Mouse (Mus musculus) bone marrow macrophage, adult 2 months (primary cell): ENCODE measurements around the gene 2810408A11Rik. TPM values are rescaled to one million over a fixed set of nuclear protein-coding genes. Genes with fewer than 3 reads are reported as not detected.

Experiments used
- H3K27ac ChIP-seq: 2 replicates; pipeline ENCODE4 v1.5.1; 2012; ENCODE audit warnings: low read depth, low read length; ENCODE audit not compliant: insufficient read depth
- H3K4me1 ChIP-seq: 2 replicates; pipeline ENCODE4 v1.6.1; 2012; ENCODE audit warnings: low read length; ENCODE audit not compliant: control insufficient read depth, insufficient read depth
- H3K4me3 ChIP-seq: 2 replicates; pipeline ENCODE4 v1.5.1; 2012; ENCODE audit warnings: mild to moderate bottlenecking, low read length, moderate library complexity; ENCODE audit not compliant: insufficient read depth
- CTCF ChIP-seq: IDR thresholded peaks from 2 replicates; pipeline ENCODE4 v1.5.1; 2012; ENCODE audit warnings: low read depth, mild to moderate bottlenecking, low read length, moderate library complexity
- POLR2A ChIP-seq: IDR thresholded peaks from 2 replicates; pipeline ENCODE4 v1.6.1; 2012; ENCODE audit warnings: mild to moderate bottlenecking, low read depth, low read length, borderline replicate concordance
- polyA plus RNA-seq: library from polyadenylated mRNA; stranded (reverse); fragments of >200 nt; gene quantifications from 2 replicates; pipeline ENCODE4 v1.2.4, GENCODE M21; 2012; ENCODE audit not compliant: missing spikeins, insufficient read depth, insufficient read length

2810408A11Rik gene
- polyA plus RNA-seq, 1 experiment = not detected

DNA sequence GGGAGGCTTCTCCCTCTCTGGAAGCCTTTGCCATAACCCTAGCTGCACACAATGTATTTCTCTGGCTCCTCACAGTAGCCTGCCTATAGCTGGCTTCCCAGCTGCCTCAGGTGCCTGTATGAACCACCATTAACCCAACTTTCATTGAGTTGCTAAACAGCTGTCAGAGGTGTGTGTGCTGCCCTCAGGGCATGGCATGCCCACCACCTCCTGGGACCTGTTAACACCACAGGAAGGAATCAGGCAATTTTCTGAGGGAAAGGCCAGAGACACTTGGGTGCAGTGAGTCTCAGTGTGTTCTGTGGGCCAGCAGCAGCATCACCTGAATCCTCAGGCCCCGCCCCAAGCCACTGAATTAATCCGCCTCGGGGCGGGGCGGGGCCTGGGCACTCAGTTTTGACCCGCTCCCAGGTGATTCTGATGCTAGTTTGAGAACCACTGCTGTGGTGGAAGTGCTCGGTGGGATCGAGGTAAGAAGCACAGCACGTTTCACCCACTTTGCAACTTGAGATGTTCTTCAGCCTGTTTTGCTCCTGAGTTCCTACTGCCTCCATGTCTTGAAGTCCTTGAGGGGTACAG is 37.7 kb upstream of the 2810408A11Rik start:
- no peak overlapping the region for H3K27ac ChIP-seq
- no peaks in the 10 kb centered on the region for H3K4me1 ChIP-seq
- H3K4me3 ChIP-seq = no peak overlapping the region
- TF ChIP-seq CTCF (no peak), POLR2A (no peak)

DNA sequence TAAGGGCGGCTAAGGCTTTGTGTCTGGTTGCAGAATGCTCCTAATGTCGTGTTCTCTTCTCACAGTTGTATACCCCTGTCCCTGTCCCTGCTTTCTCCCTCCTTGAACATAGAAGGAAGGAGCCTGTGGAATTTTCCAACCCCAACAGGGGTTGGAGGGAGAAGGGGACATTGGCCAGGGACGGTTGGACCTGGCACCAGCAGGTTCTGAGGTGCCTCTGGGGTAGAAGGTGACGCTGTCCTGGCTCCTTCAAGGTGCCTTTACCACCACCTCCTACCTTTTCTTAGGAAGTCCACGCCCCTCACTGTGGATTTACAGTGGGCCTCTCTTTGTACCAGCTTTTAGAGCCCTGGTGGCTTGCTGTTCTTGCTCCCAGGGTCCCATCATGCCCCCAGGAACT is 37.0 kb upstream of the 2810408A11Rik start:
- TF ChIP-seq POLR2A = no peak
- no peak for TF ChIP-seq CTCF
- Histone ChIP-seq H3K4me3 (no peak overlapping the region), H3K4me1 (no peaks in the 10 kb centered on the region), H3K27ac (no peak overlapping the region)

DNA sequence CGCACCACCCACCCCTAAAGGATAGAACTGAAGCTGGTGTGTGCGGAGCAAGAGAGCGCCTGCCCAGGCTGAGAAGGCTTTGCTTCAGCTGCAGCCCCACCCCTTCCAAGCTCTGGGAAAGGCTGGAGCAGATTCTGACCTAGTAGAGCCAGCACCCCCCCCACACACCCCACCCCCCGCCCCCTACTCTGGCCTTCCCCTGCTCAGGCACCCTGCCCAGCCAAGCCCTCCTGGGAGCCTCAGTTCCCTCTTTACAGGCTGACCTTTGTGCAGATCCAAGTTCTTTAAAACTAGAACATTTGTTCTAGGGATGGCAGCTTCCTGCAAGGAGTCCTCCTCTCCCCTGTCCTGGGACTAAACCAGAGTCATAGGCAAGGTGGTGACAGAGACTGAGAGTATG is 36.6 kb upstream of the 2810408A11Rik start:
- TF ChIP-seq POLR2A = no peak
- no peak for TF ChIP-seq CTCF

DNA sequence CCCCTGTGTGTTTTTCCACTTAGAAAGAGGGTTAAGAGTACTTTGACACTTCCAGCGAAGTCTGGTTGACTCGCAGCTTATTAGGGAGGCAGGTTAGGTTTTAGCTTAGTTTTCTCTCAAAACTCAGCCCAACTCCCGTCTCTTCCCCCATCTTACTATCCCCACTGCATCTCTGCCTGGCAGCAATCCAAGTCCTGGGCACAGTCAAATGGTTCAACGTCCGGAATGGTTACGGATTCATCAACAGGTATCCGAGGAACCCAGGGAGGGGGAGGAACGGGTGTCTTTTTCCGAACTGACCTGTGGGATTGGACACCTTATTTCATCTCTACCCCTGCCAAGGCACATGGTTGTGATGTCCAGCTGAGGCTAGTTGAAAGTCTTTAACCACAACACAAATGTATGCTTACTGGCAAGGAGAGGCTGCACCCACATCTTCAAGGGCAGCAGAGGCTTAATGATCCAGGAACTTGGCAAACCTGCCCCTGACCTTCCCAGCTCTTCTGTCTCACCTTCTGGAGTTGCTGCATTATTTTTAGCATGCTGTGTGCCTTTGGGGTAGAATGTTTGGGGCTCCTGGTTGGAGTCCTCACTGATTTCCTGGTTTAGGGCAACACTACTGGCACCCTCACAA is 36.0 kb upstream of the 2810408A11Rik start:
- peaks cover 5% of the 10 kb centered on the region for H3K4me1 ChIP-seq
- TF ChIP-seq POLR2A (no peak), CTCF (no peak)
- no peak overlapping the region for H3K27ac ChIP-seq
- H3K4me3 ChIP-seq = no peak overlapping the region

More for the DNA sequence above, 36.6 kb upstream of the 2810408A11Rik start:
- Histone ChIP-seq H3K4me1 (no peaks in the 10 kb centered on the region), H3K4me3 (no peak overlapping the region), H3K27ac (no peak overlapping the region)

DNA sequence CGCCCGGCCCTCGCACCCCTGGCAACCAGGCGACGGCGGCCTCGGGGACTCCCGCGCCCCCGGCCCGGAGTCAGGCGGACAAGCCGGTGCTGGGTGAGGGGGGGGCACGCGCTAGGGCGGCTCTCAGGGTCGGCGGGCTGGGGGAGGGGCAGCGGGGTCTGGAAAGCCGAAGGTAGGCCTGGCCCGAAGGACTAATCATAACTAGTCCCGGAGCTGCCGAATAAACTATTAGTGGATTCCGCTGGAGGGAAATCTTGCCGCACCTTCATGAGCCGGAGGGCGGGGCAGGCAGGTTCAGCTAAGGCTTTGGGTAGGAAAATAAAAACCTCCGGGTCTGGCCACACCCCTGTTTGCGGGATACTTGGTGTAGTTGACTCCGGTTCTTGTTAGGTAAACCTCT is 35.4 kb upstream of the 2810408A11Rik start:
- H3K4me1 ChIP-seq = peaks cover 10% of the 10 kb centered on the region
- H3K27ac ChIP-seq = no peak overlapping the region
- TF ChIP-seq CTCF = no peak
- TF ChIP-seq POLR2A = no peak
- peak overlapping the region; percentile 30; the same call in 1 of the 2 replicates for H3K4me3 ChIP-seq

DNA sequence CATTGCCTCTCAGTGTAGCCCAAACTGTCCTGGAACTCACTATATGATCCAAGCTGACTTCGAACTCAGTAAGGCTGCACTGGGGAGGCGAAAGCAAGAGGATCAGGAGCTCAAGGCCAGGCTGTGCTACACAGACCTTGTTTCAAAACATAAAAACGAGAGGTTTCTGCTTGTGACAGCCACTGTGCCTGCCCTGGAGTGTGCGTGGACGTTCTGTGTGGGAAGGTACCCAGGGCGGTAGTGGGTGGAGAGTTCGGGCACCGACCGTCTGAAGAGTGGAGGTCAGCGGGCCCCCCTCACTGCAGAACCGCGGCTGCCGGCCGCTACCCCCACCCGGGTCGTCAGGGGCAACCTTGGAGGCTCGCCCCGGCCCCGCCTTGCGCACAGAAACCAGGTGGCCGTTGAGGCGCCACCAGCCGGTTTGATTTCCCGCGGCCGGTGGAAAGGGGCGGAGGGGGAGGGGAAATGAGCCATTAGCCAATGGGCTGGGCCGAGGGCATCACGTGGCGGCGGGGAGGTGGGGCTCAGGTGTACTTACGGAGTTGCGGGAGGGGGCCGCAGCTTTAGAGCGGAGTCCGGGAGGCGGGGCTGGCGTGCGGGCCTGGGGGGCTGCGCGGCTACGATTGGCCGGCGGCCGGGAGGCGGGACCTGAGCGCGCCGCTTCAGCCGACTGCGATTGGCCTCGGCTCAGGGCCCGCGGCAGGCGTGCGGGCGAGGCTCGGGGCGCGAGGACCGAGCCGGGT is 34.5 kb upstream of the 2810408A11Rik start, which contains the start of gene Ybx2:
Ybx2 (plus strand) TSS at position 660 of the 743 bp plus-strand sequence.
- Histone ChIP-seq H3K4me1 (peaks cover 12% of the 10 kb centered on the region), H3K27ac (no peak within 1 kb of the TSS)
- no peak for TF ChIP-seq POLR2A
- no peak for TF ChIP-seq CTCF

DNA sequence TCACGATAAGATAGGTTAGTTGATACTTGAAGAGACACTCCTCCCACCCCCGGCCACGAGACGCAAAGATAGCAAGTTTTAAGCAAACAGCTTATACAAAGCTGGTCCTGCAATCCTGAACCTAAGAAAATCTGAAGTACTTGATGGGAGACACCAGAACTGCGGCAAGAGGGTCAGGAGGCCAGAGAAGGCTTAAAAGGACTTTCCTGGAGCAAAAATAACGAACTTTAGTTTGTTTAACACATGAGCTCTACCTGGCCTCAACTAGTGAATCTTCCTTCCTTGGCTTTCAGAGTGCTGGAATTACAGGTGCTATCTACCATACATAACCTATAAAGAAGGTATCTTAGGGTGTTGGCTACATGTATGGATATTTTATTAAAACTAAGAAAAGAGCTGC is 33.9 kb upstream of the 2810408A11Rik start:
- peaks cover 12% of the 10 kb centered on the region for H3K4me1 ChIP-seq
- H3K4me3 ChIP-seq = no peak overlapping the region
- TF ChIP-seq CTCF (no peak), POLR2A (no peak)
- H3K27ac ChIP-seq = no peak overlapping the region

More for the DNA sequence above, 34.5 kb upstream of the 2810408A11Rik start, which contains the start of gene Ybx2:
- H3K4me3 ChIP-seq = peak within 1 kb of the TSS; percentile 30

DNA sequence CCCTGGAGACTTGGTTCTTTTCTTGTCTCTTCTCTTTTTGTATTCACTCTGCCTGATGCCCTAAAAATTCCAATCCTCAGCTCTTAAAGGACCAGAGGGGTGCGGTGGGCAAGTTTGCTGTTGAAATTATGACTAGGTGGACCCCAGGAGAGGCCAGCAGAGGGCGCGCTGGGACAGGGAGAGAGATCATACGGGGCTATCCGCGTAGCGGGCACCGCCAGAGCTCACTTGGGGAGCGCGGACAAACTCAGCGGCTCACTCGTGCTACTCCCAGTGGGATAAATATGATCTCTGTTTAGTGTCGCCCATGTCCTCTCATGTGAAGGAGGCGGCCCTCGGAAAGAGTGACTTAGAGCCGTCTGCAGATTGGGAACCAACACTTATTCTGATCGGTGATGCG is 33.4 kb upstream of the 2810408A11Rik start:
- H3K4me3 ChIP-seq = peak overlapping the region; percentile 23; the same call in 1 of the 2 replicates
- TF ChIP-seq CTCF (peak; percentile 78), POLR2A (no peak)
- peaks cover 12% of the 10 kb centered on the region for H3K4me1 ChIP-seq
- H3K27ac ChIP-seq = no peak overlapping the region

DNA sequence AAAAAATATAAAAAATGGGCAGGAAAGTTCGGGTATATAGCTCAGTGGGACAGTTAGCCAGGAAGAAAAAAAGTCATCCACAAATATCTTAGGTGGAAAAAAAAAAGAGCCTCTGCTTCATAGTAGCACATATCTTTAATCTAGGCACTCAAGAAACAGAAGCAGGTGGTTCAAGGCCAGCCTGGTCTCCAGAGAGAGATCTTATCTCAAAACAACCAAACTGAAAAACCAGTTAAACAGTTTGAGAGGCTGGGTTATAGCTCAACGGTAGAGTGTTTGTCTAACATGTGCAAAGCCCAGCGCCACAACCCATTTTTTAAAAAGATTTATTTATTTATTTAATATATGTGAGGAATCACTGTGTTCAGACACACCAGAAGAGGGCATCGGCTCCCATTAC is 32.3 kb upstream of the 2810408A11Rik start:
- H3K4me1 ChIP-seq = peaks cover 12% of the 10 kb centered on the region
- TF ChIP-seq CTCF (no peak), POLR2A (no peak)
- no peak overlapping the region for H3K4me3 ChIP-seq
- H3K27ac ChIP-seq = no peak overlapping the region

DNA sequence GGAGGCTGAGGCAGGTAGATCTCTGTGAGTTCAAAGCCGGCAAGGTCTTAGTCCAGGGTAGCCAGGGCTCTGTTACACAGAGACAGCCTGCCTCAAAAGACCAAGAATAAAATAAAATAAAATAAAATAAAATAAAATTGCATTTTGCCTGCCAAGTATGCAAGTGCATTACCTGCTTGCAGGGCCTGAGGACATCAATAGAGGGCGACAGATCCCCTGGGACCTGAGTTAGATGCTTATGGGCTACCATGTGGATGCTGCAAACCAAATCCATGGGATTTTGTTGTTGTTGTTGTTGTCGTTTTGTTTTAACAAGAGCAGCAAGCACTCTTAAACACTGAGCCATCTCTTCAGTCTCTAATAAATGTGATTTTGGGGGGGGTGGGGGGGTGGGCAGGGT is 31.5 kb upstream of the 2810408A11Rik start:
- H3K27ac ChIP-seq = no peak overlapping the region

More for the DNA sequence above, 31.5 kb upstream of the 2810408A11Rik start:
- Histone ChIP-seq H3K4me3 (no peak overlapping the region), H3K4me1 (peaks cover 12% of the 10 kb centered on the region)
- no peak for TF ChIP-seq CTCF
- no peak for TF ChIP-seq POLR2A
